Mouse (Mus musculus) ES-E14 (cell line): ENCODE measurements around the gene Lemd1. TPM values are rescaled to one million over a fixed set of nuclear protein-coding genes. Genes with fewer than 3 reads are reported as not detected.
A peak's percentile ranks its signal among the peaks of the same experiment; 100 is the strongest.

ENCODE experiments used
- DNase-seq: peaks from one replicate; pipeline ENCODE4 v3.0.0-alpha.2; 2013; ENCODE audit warnings: low read depth, low spot score
- H3K27ac ChIP-seq: 2 replicates; pipeline ENCODE4 v1.5.1; 2012; ENCODE audit warnings: low read depth, mild to moderate bottlenecking, low read length, moderate library complexity, mixed read lengths; ENCODE audit not compliant: poor library complexity, insufficient read depth, severe bottlenecking
- H3K36me3 ChIP-seq: 2 replicates; pipeline ENCODE4 v1.6.1; 2012; ENCODE audit warnings: mild to moderate bottlenecking, low read length, moderate library complexity, mixed read lengths; ENCODE audit not compliant: control insufficient read depth, poor library complexity, insufficient read depth, severe bottlenecking
- H3K4me1 ChIP-seq, 2 experiments: fragments of 150-350 bp in 1 of 2; sonication (generic) in 1 of 2; 2 replicates each; pipeline ENCODE4 v1.6.1; 2012; ENCODE audit warnings: low read length in 2 of 2, mild to moderate bottlenecking in 1 of 2, mixed read lengths in 1 of 2; ENCODE audit not compliant: control insufficient read depth in 2 of 2, insufficient read depth in 2 of 2, poor library complexity in 1 of 2
- H3K4me3 ChIP-seq, 2 experiments: fragments of 150-350 bp in 1 of 2; sonication (generic) in 1 of 2; 2 replicates each; pipeline ENCODE4 v1.5.1; 2012; ENCODE audit warnings: low read length in 2 of 2, low read depth in 1 of 2, mild to moderate bottlenecking in 1 of 2, mixed read lengths in 1 of 2; ENCODE audit not compliant: insufficient read depth in 1 of 2, poor library complexity in 1 of 2, severe bottlenecking in 1 of 2
- H3K9ac ChIP-seq: 2 replicates; pipeline ENCODE4 v1.6.1; 2012; ENCODE audit warnings: low read depth, mild to moderate bottlenecking, low read length, mixed read lengths; ENCODE audit not compliant: poor library complexity, insufficient read depth, severe bottlenecking
- H3K9me3 ChIP-seq: fragments of 150-350 bp; sonication (generic); 2 replicates; pipeline ENCODE4 v1.6.1; 2012; ENCODE audit warnings: low read depth, mild to moderate bottlenecking, low read length; ENCODE audit not compliant: control insufficient read depth, insufficient read depth
- CHD2 ChIP-seq: IDR thresholded peaks from 2 replicates; pipeline ENCODE4 v1.6.1; 2014; ENCODE audit warnings: mild to moderate bottlenecking, low read depth, low read length, inconsistent platforms
- HCFC1 ChIP-seq: IDR thresholded peaks from 2 replicates; pipeline ENCODE4 v1.6.1; 2012; ENCODE audit warnings: low read length, inconsistent platforms, borderline replicate concordance; ENCODE audit not compliant: insufficient read depth
- MAFK ChIP-seq: IDR thresholded peaks from 2 replicates; pipeline ENCODE4 v1.6.1; 2014; ENCODE audit warnings: mild to moderate bottlenecking, low read depth, low read length, inconsistent platforms; ENCODE audit not compliant: insufficient read depth
- ZC3H11A ChIP-seq: IDR thresholded peaks from 2 replicates; pipeline ENCODE4 v1.6.1; 2012; ENCODE audit warnings: low read depth, mild to moderate bottlenecking, inconsistent platforms, low read length, borderline replicate concordance
- ZNF384 ChIP-seq: IDR thresholded peaks from 2 replicates; pipeline ENCODE4 v1.6.1; 2012; ENCODE audit warnings: low read depth, low read length, inconsistent platforms
- in situ Hi-C, 2 experiments: fragments of 600-800 bp; cut with MboI; formaldehyde crosslinking; loops; one replicate each; pipeline ENCODE4 v1.15.1; 2025; ENCODE audit warnings: low sequenced_read_pairs in 2 of 2, inconsistent platforms in 1 of 2; ENCODE audit not compliant: unreplicated experiment in 2 of 2
- total RNA-seq: library from RNA; depleted of rRNA; stranded (reverse); fragments of 300-350 nt; gene quantifications from 2 replicates; pipeline ENCODE4 v1.2.3, GENCODE M21; 2012

Gene Lemd1
- total RNA-seq, 1 experiment = 3.9 TPM

DNA sequence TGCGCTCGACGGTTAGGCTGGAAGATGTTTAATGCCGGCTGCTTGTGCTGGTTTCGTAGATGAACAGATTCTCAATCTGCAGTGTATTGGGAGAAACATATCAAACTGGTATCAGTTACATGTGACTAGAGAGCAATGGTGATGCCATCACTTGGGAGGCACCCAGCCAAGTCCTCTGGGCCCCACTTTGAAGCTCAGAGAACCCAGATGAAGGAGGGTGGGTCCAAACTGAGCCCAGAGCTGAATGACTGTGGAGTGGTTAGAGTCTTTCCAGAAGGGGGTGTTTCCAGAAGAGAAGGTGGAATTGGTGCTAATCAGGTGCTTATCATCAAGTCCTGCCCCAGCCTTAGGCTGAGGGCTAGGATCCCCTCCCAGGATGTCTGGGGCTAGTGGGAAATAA lies 110.0 kb downstream of the Lemd1 start:
- in situ Hi-C loops = no loop called here
- TF ChIP-seq ZNF384 (no peak), MAFK (no peak), CHD2 (no peak), HCFC1 (no peak), ZC3H11A (no peak)
- H3K4me1 ChIP-seq = peaks cover 2 to 11% of the 10 kb centered on the region in 2 experiments; a peak in 1 of 4 replicates
- H3K36me3 ChIP-seq = no peaks in the 10 kb centered on the region
- DNase-seq = no peak
- H3K9ac ChIP-seq = no peak overlapping the region
- H3K9me3 ChIP-seq = no peaks in the 10 kb centered on the region
- no peak overlapping the region for H3K4me3 ChIP-seq
- no peak overlapping the region for H3K27ac ChIP-seq

DNA sequence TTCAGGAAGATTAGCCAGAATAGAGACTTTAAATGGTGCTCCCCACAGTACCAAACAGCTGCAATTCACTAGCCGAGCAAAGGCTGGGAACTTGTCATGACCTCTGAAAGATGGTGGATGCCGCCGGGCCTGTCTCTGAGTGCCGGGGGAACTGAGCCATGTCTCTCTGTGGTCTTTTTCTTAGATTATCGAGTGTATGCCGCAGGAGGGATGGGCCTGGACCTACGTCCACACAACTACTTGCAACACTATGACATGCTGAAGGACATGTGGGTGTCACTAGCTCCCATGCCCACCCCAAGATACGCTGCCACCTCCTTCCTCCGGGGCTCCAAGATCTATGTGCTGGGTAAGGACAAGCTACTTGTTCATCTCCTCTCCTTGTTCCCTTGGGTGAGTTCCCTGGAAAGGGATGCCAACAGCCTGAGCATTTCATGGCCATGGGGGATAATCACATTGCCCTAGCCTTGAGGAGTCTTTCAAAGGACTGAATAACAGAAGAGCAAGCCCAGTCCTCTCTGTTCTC lies 111.2 kb downstream of the Lemd1 start:
- H3K27ac ChIP-seq = no peak overlapping the region
- peaks cover 2 to 13% of the 10 kb centered on the region in 2 experiments; a peak in 1 of 4 replicates for H3K4me1 ChIP-seq
- no peaks in the 10 kb centered on the region for H3K36me3 ChIP-seq
- in situ Hi-C loops = no loop called here
- no peaks in the 10 kb centered on the region for H3K9me3 ChIP-seq
- H3K4me3 ChIP-seq = no peak overlapping the region
- DNase-seq = no peak
- no peak for TF ChIP-seq HCFC1
- no peak for TF ChIP-seq ZC3H11A
- no peak for TF ChIP-seq ZNF384
- no peak for TF ChIP-seq CHD2
- no peak for TF ChIP-seq MAFK
- H3K9ac ChIP-seq = no peak overlapping the region

GRCm38 (mm10) chr1:132304618-132305214 lies 113.5 kb downstream of the Lemd1 start:
- no peaks in the 10 kb centered on the region for H3K36me3 ChIP-seq
- in situ Hi-C loops = loop anchor here in 1 of 2 experiments (5.0 kb wide), 1 partner anchor 53 kb away; no protein-coding TSS in a partner anchor
- no peak for DNase-seq
- TF ChIP-seq HCFC1 (no peak), MAFK (no peak), CHD2 (no peak), ZNF384 (no peak), ZC3H11A (no peak)
- no peak overlapping the region for H3K27ac ChIP-seq
- no peaks in the 10 kb centered on the region for H3K9me3 ChIP-seq
- H3K9ac ChIP-seq = no peak overlapping the region
- no peak overlapping the region for H3K4me3 ChIP-seq
- peaks cover 2 to 10% of the 10 kb centered on the region in 2 experiments; a peak in 1 of 4 replicates for H3K4me1 ChIP-seq

- Histone ChIP-seq H3K4me3 (no peak overlapping the region), H3K27ac (no peak overlapping the region), H3K4me1 (peaks cover 2 to 10% of the 10 kb centered on the region in 2 experiments; a peak in 1 of 4 replicates), H3K9ac (no peak overlapping the region), H3K36me3 (no peaks in the 10 kb centered on the region), H3K9me3 (no peaks in the 10 kb centered on the region)
- TF ChIP-seq MAFK (no peak), ZNF384 (no peak), ZC3H11A (peak; percentile 29; the same call in 1 of the 2 replicates)
- DNase-seq = peak; percentile 45
- in situ Hi-C loops = loop anchor here in 1 of 2 experiments (5.0 kb wide), 1 partner anchor 51 kb away; no protein-coding TSS in a partner anchor
Observed at GRCm38 (mm10) chr1:132306160-132306559, 114.9 kb downstream of the Lemd1 start.
